Mouse (Mus musculus) c-Kit-negative CD71-positive TER-119-positive erythroid progenitor cells, embryonic 14.5 days (primary cell): Measurements from ENCODE around the gene Inpp4b.

ENCODE experiments used
- DNase-seq: peaks from one replicate; pipeline ENCODE4 v3.0.0-alpha.2; 2013; ENCODE audit warnings: low read depth, low spot score

Inpp4b gene

GRCm38 (mm10) chr8:81466776-81467175, 124.4 kb downstream of the Inpp4b start:
- no peak for DNase-seq

GRCm38 (mm10) chr8:81478674-81479073, 136.3 kb downstream of the Inpp4b start:
- no peak for DNase-seq

GRCm38 (mm10) chr8:81483834-81484233, 141.5 kb downstream of the Inpp4b start:
- DNase-seq: no peak

- DNase-seq: no peak
Measured at GRCm38 (mm10) chr8:81485626-81486025, 143.3 kb downstream of the Inpp4b start.

GRCm38 (mm10) chr8:81489894-81490661, 147.7 kb downstream of the Inpp4b start:
- no peak for DNase-seq

GRCm38 (mm10) chr8:81491097-81491705, 148.8 kb downstream of the Inpp4b start:
- DNase-seq: no peak

GRCm38 (mm10) chr8:81491706-81492204, 149.4 kb downstream of the Inpp4b start:
- DNase-seq: no peak

- DNase-seq: no peak
Measured at GRCm38 (mm10) chr8:81494823-81495222, 152.5 kb downstream of the Inpp4b start.

GRCm38 (mm10) chr8:81497646-81498045, 155.3 kb downstream of the Inpp4b start:
- no peak for DNase-seq

GRCm38 (mm10) chr8:81502216-81502615, 159.9 kb downstream of the Inpp4b start:
- no peak for DNase-seq

GRCm38 (mm10) chr8:81502982-81503381, 160.6 kb downstream of the Inpp4b start:
- DNase-seq: no peak

GRCm38 (mm10) chr8:81512826-81513225, 170.5 kb downstream of the Inpp4b start:
- no peak for DNase-seq

GRCm38 (mm10) chr8:81514425-81514824, 172.1 kb downstream of the Inpp4b start:
- no peak for DNase-seq

- no peak for DNase-seq
Measured at GRCm38 (mm10) chr8:81522085-81522484, 179.7 kb downstream of the Inpp4b start.

- no peak for DNase-seq
Measured at GRCm38 (mm10) chr8:81524561-81524960, 182.2 kb downstream of the Inpp4b start.

- no peak for DNase-seq
Measured at GRCm38 (mm10) chr8:81527661-81528060, 185.3 kb downstream of the Inpp4b start.

GRCm38 (mm10) chr8:81538310-81538709, 196.0 kb downstream of the Inpp4b start:
- DNase-seq: peak; percentile 9

- DNase-seq: no peak
Measured at GRCm38 (mm10) chr8:81558550-81558949, 216.2 kb downstream of the Inpp4b start.

GRCm38 (mm10) chr8:81562405-81562804, 220.0 kb downstream of the Inpp4b start:
- DNase-seq: no peak

GRCm38 (mm10) chr8:81565484-81565883, 223.1 kb downstream of the Inpp4b start:
- DNase-seq: no peak

GRCm38 (mm10) chr8:81572319-81573104, 230.2 kb downstream of the Inpp4b start:
- DNase-seq: no peak

GRCm38 (mm10) chr8:81575268-81575917, 233.0 kb downstream of the Inpp4b start:
- DNase-seq: no peak
